Mouse (Mus musculus): Measurements from ENCODE around the gene Adcy10. TPM values are rescaled to one million over a fixed set of nuclear protein-coding genes. Genes with fewer than 3 reads are reported as not detected.

Gene Adcy10
- not detected in 2 replicates for polyA plus RNA-seq (2015; fragmentation: Nextera tagmentation; extraction: Ambion mirVana)

DNA sequence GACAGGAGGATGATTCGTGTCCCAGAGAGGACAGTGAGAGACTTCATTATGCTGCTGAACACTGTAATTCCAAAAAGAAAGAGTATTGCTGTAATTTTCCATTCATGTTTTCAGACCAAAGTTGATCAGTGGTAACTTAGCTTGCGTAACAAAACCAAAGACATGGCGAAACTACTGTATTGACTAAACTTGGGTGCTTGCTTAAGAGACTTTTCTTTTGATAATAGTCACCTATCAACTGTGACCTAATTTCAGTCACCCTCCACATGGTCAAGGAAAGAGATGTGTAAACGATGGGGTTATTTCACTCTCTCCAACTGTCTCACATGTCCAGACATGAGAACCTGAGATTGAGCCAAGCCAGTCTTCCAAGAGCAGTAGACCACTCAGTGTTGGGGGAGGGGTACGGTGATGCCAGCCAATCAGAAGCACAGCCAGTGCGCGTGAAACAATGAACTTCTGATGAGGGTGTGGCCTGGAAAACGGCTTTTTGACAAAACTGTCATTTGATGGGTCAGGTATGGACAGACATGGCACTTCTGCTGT is at the start of gene Adcy10:
Gene Adcy10 (plus strand): TSS at position 496 of the 546 bp plus-strand sequence.
- Histone ChIP-seq H3K27me3 (replicated peaks; ENCODE audit: control insufficient read depth, insufficient read depth, low read length) (no peaks in the 10 kb centered on the region), H3K4me3 (ENCODE audit: low read length) (no peak within 1 kb of the TSS), H3K27ac (ENCODE audit: low read length) (no peak within 1 kb of the TSS), H3K9ac (ENCODE audit: low read depth, low read length) (no peak within 1 kb of the TSS), H3K36me3 (ENCODE audit: control insufficient read depth, insufficient read depth, low read length) (no peaks in the 10 kb centered on the region), H3K4me1 (ENCODE audit: control insufficient read depth, insufficient read depth, low read length) (no peaks in the 10 kb centered on the region), H3K4me2 (ENCODE audit: low read depth, low read length) (no peak within 1 kb of the TSS), H3K9me3 (ENCODE audit: control insufficient read depth, low read length) (no peaks in the 10 kb centered on the region)
- ATAC-seq: no peak
- 88% methylated on average over 8 of the region's 8 CpGs for WGBS

GRCm38 (mm10) chr1:165438289-165439021 is 46.5 kb upstream of the Adcy10 start:
- Histone ChIP-seq H3K4me1 (ENCODE audit: control insufficient read depth, insufficient read depth, low read length) (no peaks in the 10 kb centered on the region), H3K9ac (ENCODE audit: low read depth, low read length) (no peak overlapping the region), H3K36me3 (ENCODE audit: control insufficient read depth, insufficient read depth, low read length) (no peaks in the 10 kb centered on the region; the same call in 1 of the 2 replicates), H3K27ac (ENCODE audit: low read length) (no peak overlapping the region), H3K27me3 (replicated peaks; ENCODE audit: control insufficient read depth, insufficient read depth, low read length) (no peaks in the 10 kb centered on the region), H3K4me3 (ENCODE audit: low read length) (no peak overlapping the region), H3K4me2 (ENCODE audit: low read depth, low read length) (no peak overlapping the region), H3K9me3 (ENCODE audit: control insufficient read depth, low read length) (no peaks in the 10 kb centered on the region)
- WGBS: 89% methylated on average over 1 of the region's 1 CpGs
- ATAC-seq: no peak

DNA sequence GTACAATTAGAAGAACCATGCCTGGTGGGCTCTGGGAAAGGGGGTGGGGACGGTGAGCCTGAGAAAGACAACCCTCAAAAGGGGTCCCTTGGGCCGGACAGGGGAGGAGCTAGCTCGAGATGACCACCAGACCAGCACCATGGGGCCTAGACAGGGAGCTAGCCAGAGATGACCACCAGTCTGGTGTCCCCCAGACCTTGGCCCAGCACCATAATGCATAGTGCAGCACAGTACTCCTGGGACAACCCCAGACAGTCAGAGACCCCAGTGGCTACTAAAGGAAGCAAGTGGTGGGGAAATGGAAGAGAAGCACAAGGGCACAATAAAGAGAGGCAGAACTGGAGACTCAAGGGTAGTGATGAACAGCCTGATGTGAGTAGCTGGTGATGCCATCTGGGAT is 44.2 kb upstream of the Adcy10 start:
- H3K27me3 ChIP-seq (replicated peaks; ENCODE audit: control insufficient read depth, insufficient read depth, low read length): no peaks in the 10 kb centered on the region
- H3K36me3 ChIP-seq (ENCODE audit: control insufficient read depth, insufficient read depth, low read length): no peaks in the 10 kb centered on the region
- WGBS: 79% methylated on average over 3 of the region's 3 CpGs
- H3K9me3 ChIP-seq (ENCODE audit: control insufficient read depth, low read length): no peaks in the 10 kb centered on the region
- no peak overlapping the region for H3K9ac ChIP-seq (ENCODE audit: low read depth, low read length)
- H3K4me1 ChIP-seq (ENCODE audit: control insufficient read depth, insufficient read depth, low read length): no peaks in the 10 kb centered on the region
- H3K4me2 ChIP-seq (ENCODE audit: low read depth, low read length): no peak overlapping the region
- H3K27ac ChIP-seq (ENCODE audit: low read length): no peak overlapping the region
- H3K4me3 ChIP-seq (ENCODE audit: low read length): no peak overlapping the region
- no peak for ATAC-seq

DNA sequence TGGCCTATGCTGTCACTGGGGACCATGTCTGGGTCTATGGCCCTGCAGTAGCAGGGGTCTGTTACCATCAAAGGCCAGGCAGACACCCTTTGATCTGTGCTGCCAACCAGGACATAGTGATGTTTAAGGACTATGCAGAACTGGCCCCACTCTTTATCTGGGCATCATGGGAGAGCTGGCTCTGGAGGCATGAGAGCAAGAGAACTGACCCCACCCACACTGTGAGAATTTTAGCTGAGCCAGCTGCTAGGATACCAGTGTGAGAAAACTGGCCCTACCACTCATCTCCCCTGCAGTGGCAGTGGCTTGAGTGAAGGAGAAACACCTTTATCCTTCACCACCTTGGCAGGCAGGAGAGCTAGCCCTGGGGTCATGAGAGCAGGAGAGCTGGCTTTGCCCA is 43.8 kb upstream of the Adcy10 start:
- H3K36me3 ChIP-seq (ENCODE audit: control insufficient read depth, insufficient read depth, low read length): no peaks in the 10 kb centered on the region
- no peaks in the 10 kb centered on the region for H3K4me1 ChIP-seq (ENCODE audit: control insufficient read depth, insufficient read depth, low read length)
- H3K4me2 ChIP-seq (ENCODE audit: low read depth, low read length): no peak overlapping the region
- H3K27ac ChIP-seq (ENCODE audit: low read length): no peak overlapping the region
- no peak overlapping the region for H3K4me3 ChIP-seq (ENCODE audit: low read length)
- no peaks in the 10 kb centered on the region for H3K27me3 ChIP-seq (replicated peaks; ENCODE audit: control insufficient read depth, insufficient read depth, low read length)
- no peak overlapping the region for H3K9ac ChIP-seq (ENCODE audit: low read depth, low read length)
- H3K9me3 ChIP-seq (ENCODE audit: control insufficient read depth, low read length): no peaks in the 10 kb centered on the region
- ATAC-seq: no peak

DNA sequence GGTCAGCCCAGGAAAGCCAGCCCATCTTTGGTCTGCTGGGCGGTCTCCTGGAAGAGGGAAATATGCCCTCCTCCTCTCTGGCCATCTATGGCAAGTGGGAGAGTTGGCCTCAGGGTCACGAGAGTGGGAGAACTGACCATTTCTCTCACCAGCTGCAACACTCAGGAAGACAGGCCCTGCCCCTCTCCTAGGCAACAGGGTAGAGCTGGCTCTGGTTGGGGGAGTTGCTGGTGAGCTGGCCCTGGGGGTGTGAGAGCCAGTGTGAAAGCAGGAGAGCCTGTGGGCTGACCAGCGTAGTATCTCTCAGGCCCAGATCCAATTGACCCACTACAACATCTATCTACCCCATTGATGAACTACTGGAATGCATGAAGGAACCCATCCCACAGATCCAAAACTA is 43.3 kb upstream of the Adcy10 start:
- no peaks in the 10 kb centered on the region for H3K4me1 ChIP-seq (ENCODE audit: control insufficient read depth, insufficient read depth, low read length)
- ATAC-seq: no peak
- WGBS: 91% methylated on average over 3 of the region's 3 CpGs
- H3K36me3 ChIP-seq (ENCODE audit: control insufficient read depth, insufficient read depth, low read length): no peaks in the 10 kb centered on the region
- H3K9ac ChIP-seq (ENCODE audit: low read depth, low read length): no peak overlapping the region
- H3K27me3 ChIP-seq (replicated peaks; ENCODE audit: control insufficient read depth, insufficient read depth, low read length): no peaks in the 10 kb centered on the region
- no peak overlapping the region for H3K4me3 ChIP-seq (ENCODE audit: low read length)
- no peak overlapping the region for H3K4me2 ChIP-seq (ENCODE audit: low read depth, low read length)
- H3K9me3 ChIP-seq (ENCODE audit: control insufficient read depth, low read length): no peaks in the 10 kb centered on the region
- H3K27ac ChIP-seq (ENCODE audit: low read length): no peak overlapping the region

GRCm38 (mm10) chr1:165459041-165459502 is 25.9 kb upstream of the Adcy10 start:
- no peak for ATAC-seq
- H3K4me1 ChIP-seq (ENCODE audit: control insufficient read depth, insufficient read depth, low read length): peaks cover 3% of the 10 kb centered on the region; the same call in 1 of the 2 replicates
- peak overlapping the region; percentile 91 for H3K9ac ChIP-seq (ENCODE audit: low read depth, low read length)
- H3K9me3 ChIP-seq (ENCODE audit: control insufficient read depth, low read length): no peaks in the 10 kb centered on the region
- 15% methylated on average over 7 of the region's 7 CpGs for WGBS
- no peaks in the 10 kb centered on the region for H3K27me3 ChIP-seq (replicated peaks; ENCODE audit: control insufficient read depth, insufficient read depth, low read length)
- no peak overlapping the region for H3K27ac ChIP-seq (ENCODE audit: low read length)
- H3K36me3 ChIP-seq (ENCODE audit: control insufficient read depth, insufficient read depth, low read length): no peaks in the 10 kb centered on the region
- H3K4me3 ChIP-seq (ENCODE audit: low read length): peak overlapping the region; percentile 92
- H3K4me2 ChIP-seq (ENCODE audit: low read depth, low read length): peak overlapping the region; percentile 84

DNA sequence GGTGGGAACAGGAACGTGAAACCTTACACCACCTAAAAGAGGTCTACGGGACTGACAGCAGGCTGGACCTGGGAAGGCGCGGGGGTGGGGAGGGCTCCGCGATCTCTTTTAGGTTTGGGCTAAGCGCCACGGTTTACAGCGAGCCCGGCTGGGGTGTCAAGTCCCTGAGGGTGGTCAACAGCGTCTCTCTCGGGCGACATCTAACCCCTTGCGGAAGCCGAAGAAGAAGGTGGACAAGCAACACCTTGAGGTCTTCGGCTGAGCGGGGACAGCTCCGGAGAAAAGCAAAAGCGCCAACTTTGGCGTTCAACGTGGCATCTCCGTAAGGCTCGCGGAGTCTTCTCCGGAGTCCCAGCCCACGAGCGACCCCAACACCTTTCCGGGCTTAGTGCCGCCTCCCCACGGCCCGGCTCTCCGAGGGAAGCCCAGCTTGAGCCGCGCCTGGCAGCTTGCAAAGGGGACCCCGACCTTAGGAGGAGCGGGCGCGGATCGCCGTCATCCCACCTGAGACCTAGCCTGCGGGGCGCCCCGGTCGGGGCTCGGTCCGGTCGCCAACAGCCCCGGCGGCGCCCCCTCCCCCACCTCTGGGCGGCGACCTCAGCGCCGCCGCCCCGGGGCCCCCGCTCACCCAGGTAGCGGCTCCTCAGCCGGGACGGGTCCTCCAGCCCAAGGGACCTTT is 25.3 kb upstream of the Adcy10 start:
- WGBS: under 1% methylated on average over 57 of the region's 60 CpGs
- no peaks in the 10 kb centered on the region for H3K27me3 ChIP-seq (replicated peaks; ENCODE audit: control insufficient read depth, insufficient read depth, low read length)
- no peaks in the 10 kb centered on the region for H3K9me3 ChIP-seq (ENCODE audit: control insufficient read depth, low read length)
- peak overlapping the region; percentile 91 for H3K9ac ChIP-seq (ENCODE audit: low read depth, low read length)
- ATAC-seq: peak; percentile 26
- H3K27ac ChIP-seq (ENCODE audit: low read length): peak overlapping the region; percentile 94
- H3K4me3 ChIP-seq (ENCODE audit: low read length): peak overlapping the region; percentile 92
- H3K4me1 ChIP-seq (ENCODE audit: control insufficient read depth, insufficient read depth, low read length): peaks cover 3% of the 10 kb centered on the region; the same call in 1 of the 2 replicates
- no peaks in the 10 kb centered on the region for H3K36me3 ChIP-seq (ENCODE audit: control insufficient read depth, insufficient read depth, low read length)
- H3K4me2 ChIP-seq (ENCODE audit: low read depth, low read length): peak overlapping the region; percentile 84

- H3K4me3 ChIP-seq (ENCODE audit: low read length): peak within 1 kb of the TSS; percentile 92
- no peaks in the 10 kb centered on the region for H3K27me3 ChIP-seq (replicated peaks; ENCODE audit: control insufficient read depth, insufficient read depth, low read length)
- H3K27ac ChIP-seq (ENCODE audit: low read length): peak within 1 kb of the TSS; percentile 98
- under 1% methylated on average over 31 of the region's 37 CpGs for WGBS
- H3K4me2 ChIP-seq (ENCODE audit: low read depth, low read length): peak within 1 kb of the TSS; percentile 84
- peak; percentile 92 for ATAC-seq
- H3K9ac ChIP-seq (ENCODE audit: low read depth, low read length): peak within 1 kb of the TSS; percentile 91
- H3K4me1 ChIP-seq (ENCODE audit: control insufficient read depth, insufficient read depth, low read length): peaks cover 3% of the 10 kb centered on the region; the same call in 1 of the 2 replicates
- no peaks in the 10 kb centered on the region for H3K36me3 ChIP-seq (ENCODE audit: control insufficient read depth, insufficient read depth, low read length)
- no peaks in the 10 kb centered on the region for H3K9me3 ChIP-seq (ENCODE audit: control insufficient read depth, low read length)
These were observed 24.6 kb upstream of the Adcy10 start, which contains the start of the genes Dcaf6 and Mpc2 for GRCm38 (mm10) chr1:165460360-165460800. Dcaf6 (minus strand) TSS chr1:165460475. Mpc2 (plus strand) TSS chr1:165460637.

DNA sequence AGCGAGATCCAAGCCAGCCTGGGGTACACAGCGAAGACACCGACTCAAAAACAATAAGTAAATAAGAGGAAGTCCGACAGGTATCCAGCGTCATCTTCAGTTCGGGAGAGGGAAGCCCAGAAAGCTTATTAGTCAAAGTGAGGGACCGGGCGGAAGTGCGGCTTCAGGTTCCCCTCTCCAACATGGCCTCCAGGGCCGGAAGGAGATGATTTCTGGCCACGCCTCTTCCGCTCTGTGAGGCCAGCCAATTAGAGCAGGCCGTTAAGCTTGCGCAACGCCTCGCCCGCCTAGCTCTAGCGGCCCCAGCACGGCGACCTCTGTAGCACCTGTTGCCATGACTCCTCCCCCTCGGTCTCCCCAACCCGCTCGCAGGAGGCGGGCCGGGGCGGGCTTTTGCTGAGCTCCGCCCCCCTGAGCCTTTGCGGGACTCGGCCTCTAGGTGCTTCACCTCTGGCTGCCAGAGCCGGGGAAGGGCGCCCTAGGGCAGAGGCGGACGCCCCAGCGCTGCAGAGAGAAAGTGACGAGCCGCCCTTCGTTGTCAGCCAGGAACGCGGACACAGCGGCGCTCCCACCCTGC is 24.1 kb upstream of the Adcy10 start:
- H3K4me2 ChIP-seq (ENCODE audit: low read depth, low read length): peak overlapping the region; percentile 84
- WGBS: under 1% methylated on average over 41 of the region's 41 CpGs
- no peaks in the 10 kb centered on the region for H3K9me3 ChIP-seq (ENCODE audit: control insufficient read depth, low read length)
- H3K27ac ChIP-seq (ENCODE audit: low read length): peak overlapping the region; percentile 98
- no peaks in the 10 kb centered on the region for H3K27me3 ChIP-seq (replicated peaks; ENCODE audit: control insufficient read depth, insufficient read depth, low read length)
- H3K4me3 ChIP-seq (ENCODE audit: low read length): peak overlapping the region; percentile 92
- peaks cover 3% of the 10 kb centered on the region; the same call in 1 of the 2 replicates for H3K4me1 ChIP-seq (ENCODE audit: control insufficient read depth, insufficient read depth, low read length)
- peak overlapping the region; percentile 85 for H3K9ac ChIP-seq (ENCODE audit: low read depth, low read length)
- ATAC-seq: peak; percentile 96
- no peaks in the 10 kb centered on the region for H3K36me3 ChIP-seq (ENCODE audit: control insufficient read depth, insufficient read depth, low read length)
